Mouse (Mus musculus) heart, postnatal 0 days (tissue): ENCODE measurements around the gene Sdk2. TPM values are rescaled to one million over a fixed set of nuclear protein-coding genes. Genes with fewer than 3 reads are reported as not detected.
A peak's percentile ranks its signal among the peaks of the same experiment; 100 is the strongest.

Source experiments
- ATAC-seq: fragments of 200-750 bp; cut with Nextera tagmentation; 2 replicates; pipeline ENCODE4 v1.8.0; 2017; ENCODE audit warnings: low read depth, moderate number of reproducible peaks, moderate library complexity; ENCODE audit not compliant: insufficient read depth
- DNase-seq: peaks from one replicate; pipeline ENCODE4 v3.0.0-alpha.2; 2016; ENCODE audit warnings: low spot score
- H3K27ac ChIP-seq: fragments of 300-500 bp; sonication (generic); 2 replicates; pipeline ENCODE4 v1.5.1; 2014; ENCODE audit warnings: low read depth, mild to moderate bottlenecking
- H3K27me3 ChIP-seq: fragments of 300-500 bp; sonication (generic); 2 replicates; pipeline ENCODE4 v1.6.1; 2014; ENCODE audit warnings: low read length, mixed read lengths; ENCODE audit not compliant: control insufficient read depth, insufficient read depth
- H3K36me3 ChIP-seq: fragments of 300-500 bp; sonication (generic); replicated peaks from 2 replicates; pipeline ENCODE4 v1.6.1; 2014; ENCODE audit warnings: low read length, mixed read lengths; ENCODE audit not compliant: control insufficient read depth, insufficient read depth
- H3K4me1 ChIP-seq: fragments of 300-500 bp; sonication (generic); 2 replicates; pipeline ENCODE4 v1.6.1; 2014; ENCODE audit warnings: antibody characterized with exemption; ENCODE audit not compliant: control insufficient read depth, insufficient read depth
- H3K4me2 ChIP-seq: fragments of 300-500 bp; sonication (generic); 2 replicates; pipeline ENCODE4 v1.6.1; 2014; ENCODE audit warnings: low read depth, mild to moderate bottlenecking, low read length, moderate library complexity
- H3K4me3 ChIP-seq: fragments of 300-500 bp; sonication (generic); 2 replicates; pipeline ENCODE4 v1.5.1; 2014; ENCODE audit warnings: low read depth, low read length
- H3K9ac ChIP-seq: fragments of 300-500 bp; sonication (generic); replicated peaks from 2 replicates; pipeline ENCODE4 v1.6.1; 2014; ENCODE audit warnings: low read depth, low read length, mixed read lengths
- H3K9me3 ChIP-seq: fragments of 300-500 bp; sonication (generic); replicated peaks from 2 replicates; pipeline ENCODE4 v1.6.1; 2016; ENCODE audit warnings: low read length; ENCODE audit not compliant: control insufficient read depth
- CTCF ChIP-seq: IDR thresholded peaks from 2 replicates; pipeline ENCODE4 v1.5.1; 2016; ENCODE audit warnings: antibody characterized with exemption, control low read depth, low read depth
- EP300 ChIP-seq: IDR thresholded peaks from 2 replicates; pipeline ENCODE4 v1.6.1; 2016; ENCODE audit warnings: antibody characterized with exemption, low read depth
- WGBS: fragments of 180-500 bp; shearing (Covaris S2); extraction: QIAGEN DNeasy Blood & Tissue Kit; methylation state at CpG from one replicate; pipeline ENCODE4 v1.1.7; 2014; 5-methylcytosine and 5-hydroxymethylcytosine counted together
- polyA plus RNA-seq: library from polyadenylated mRNA; unstranded; fragments of >200 nt; fragmentation: Nextera tagmentation; extraction: Ambion mirVana; gene quantifications from 2 replicates; pipeline ENCODE4 v1.2.1, GENCODE M21; 2015
- total RNA-seq: library from RNA; depleted of rRNA; stranded (reverse); fragments of >200 nt; gene quantifications from 2 replicates; pipeline ENCODE4 v1.2.3, GENCODE M21; 2014; ENCODE audit warnings: low replicate concordance

Gene Sdk2
- total and polyA plus RNA-seq, 2 experiments from 2014 or later: 0.27 to 1.9 TPM

- ATAC-seq (no peak; the same call in 1 of the 2 replicates), DNase-seq (no peak)
- TF ChIP-seq CTCF (peak; percentile 40), EP300 (no peak)
- 31% methylated on average over 20 of the region's 20 CpGs for WGBS
- no peaks in the 10 kb centered on the region for H3K9me3 ChIP-seq
- no peak overlapping the region for H3K27ac ChIP-seq
- peak overlapping the region; percentile 3; the same call in 1 of the 2 replicates for H3K4me3 ChIP-seq
- peak overlapping the region; percentile 37 for H3K4me2 ChIP-seq
- peaks cover 3% of the 10 kb centered on the region for H3K4me1 ChIP-seq
- no peak overlapping the region for H3K9ac ChIP-seq
- H3K36me3 ChIP-seq: no peaks in the 10 kb centered on the region
- 0 out of 2 replicates have a peak, but pooled peaks cover 3% of the 10 kb centered on the region for H3K27me3 ChIP-seq
Measured at GRCm38 (mm10) chr11:113811546-113812339, 255.1 kb downstream of the Sdk2 start.

- Histone ChIP-seq H3K27me3 (0 out of 2 replicates have a peak, but pooled peaks cover 3% of the 10 kb centered on the region), H3K4me1 (peaks cover 7% of the 10 kb centered on the region; the same call in 1 of the 2 replicates), H3K36me3 (no peaks in the 10 kb centered on the region), H3K27ac (no peak overlapping the region), H3K9me3 (no peaks in the 10 kb centered on the region), H3K4me3 (peak overlapping the region; percentile 3; the same call in 1 of the 2 replicates), H3K4me2 (peak overlapping the region; percentile 37), H3K9ac (no peak overlapping the region)
- TF ChIP-seq EP300: no peak
- TF ChIP-seq CTCF: peak; percentile 94
- ATAC-seq (peak; percentile 66), DNase-seq (peak; percentile 78)
- 54% methylated on average over 24 of the region's 24 CpGs for WGBS
Measured at GRCm38 (mm10) chr11:113810638-113811545, 256.0 kb downstream of the Sdk2 start.

GRCm38 (mm10) chr11:113807086-113807485 lies 259.8 kb downstream of the Sdk2 start:
- DNase-seq (peak; percentile 62), ATAC-seq (peak; percentile 73)
- 0 out of 2 replicates have a peak, but pooled peaks cover 3% of the 10 kb centered on the region for H3K27me3 ChIP-seq
- H3K4me1 ChIP-seq: peaks cover 18% of the 10 kb centered on the region; the same call in 1 of the 2 replicates
- H3K27ac ChIP-seq: peak overlapping the region; percentile 74
- H3K4me2 ChIP-seq: no peak overlapping the region
- H3K4me3 ChIP-seq: no peak overlapping the region
- TF ChIP-seq EP300: peak; percentile 100
- no peak for TF ChIP-seq CTCF
- H3K9me3 ChIP-seq: no peaks in the 10 kb centered on the region
- no peaks in the 10 kb centered on the region for H3K36me3 ChIP-seq
- 32% methylated on average over 9 of the region's 9 CpGs for WGBS
- H3K9ac ChIP-seq: no peak overlapping the region

GRCm38 (mm10) chr11:113806382-113807077 lies 260.3 kb downstream of the Sdk2 start:
- TF ChIP-seq CTCF: no peak
- TF ChIP-seq EP300: no peak
- Histone ChIP-seq H3K9ac (no peak overlapping the region), H3K4me3 (no peak overlapping the region), H3K9me3 (no peaks in the 10 kb centered on the region), H3K27me3 (0 out of 2 replicates have a peak, but pooled peaks cover 3% of the 10 kb centered on the region), H3K27ac (peak overlapping the region; percentile 74), H3K36me3 (no peaks in the 10 kb centered on the region), H3K4me1 (peaks cover 20% of the 10 kb centered on the region; the same call in 1 of the 2 replicates), H3K4me2 (no peak overlapping the region)
- peak; percentile 38 for DNase-seq
- 51% methylated on average over 9 of the region's 9 CpGs for WGBS
- no peak for ATAC-seq

- H3K36me3 ChIP-seq: no peaks in the 10 kb centered on the region
- H3K4me2 ChIP-seq: no peak overlapping the region
- H3K4me1 ChIP-seq: peaks cover 20% of the 10 kb centered on the region; the same call in 1 of the 2 replicates
- DNase-seq (no peak), ATAC-seq (no peak)
- no peak overlapping the region for H3K9ac ChIP-seq
- TF ChIP-seq EP300: no peak
- TF ChIP-seq CTCF: no peak
- H3K27ac ChIP-seq: peak overlapping the region; percentile 74
- H3K27me3 ChIP-seq: 0 out of 2 replicates have a peak, but pooled peaks cover 3% of the 10 kb centered on the region
- no peak overlapping the region for H3K4me3 ChIP-seq
- 66% methylated on average over 10 of the region's 10 CpGs for WGBS
- no peaks in the 10 kb centered on the region for H3K9me3 ChIP-seq
Measured at GRCm38 (mm10) chr11:113805974-113806373, 260.9 kb downstream of the Sdk2 start.
